Mouse (Mus musculus): ENCODE results near the gene Sirt3. TPM values are rescaled to one million over a fixed set of nuclear protein-coding genes. Genes with fewer than 3 reads are reported as not detected.

Gene Sirt3
- polyA plus RNA-seq, 1 experiment from 2014 or later: 55.8 TPM

DNA sequence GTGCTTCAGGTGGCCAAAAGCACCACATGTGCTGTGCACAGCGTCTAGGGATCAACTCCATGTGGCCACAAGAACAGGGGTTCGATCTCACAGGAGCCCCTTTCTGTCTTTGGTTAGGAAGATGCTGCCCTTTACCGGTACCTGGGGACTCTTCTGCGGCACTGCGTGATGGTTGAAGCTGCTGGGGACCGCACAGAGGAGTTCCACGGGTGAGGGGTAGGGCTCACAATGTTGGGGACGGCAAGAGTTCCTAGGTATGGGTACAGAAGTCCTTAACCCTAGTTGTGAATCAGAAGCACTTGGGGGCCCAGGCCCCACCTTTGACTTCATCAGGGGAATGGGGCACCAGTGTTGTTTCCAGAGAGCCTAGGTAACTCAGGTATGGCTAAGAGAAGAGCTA, 23.4 kb downstream of the Sirt3 start:
- Histone ChIP-seq H3K4me3 (peak overlapping the region; percentile 97), H3K27ac (no peak overlapping the region), H3K27me3 (no peaks in the 10 kb centered on the region), H3K4me2 (peak overlapping the region; percentile 95), H3K9ac (peak overlapping the region; percentile 95; the same call in 1 of the 2 replicates), H3K9me3 (replicated peaks) (no peaks in the 10 kb centered on the region), H3K4me1 (replicated peaks) (peaks cover 32% of the 10 kb centered on the region), H3K36me3 (peaks cover 55% of the 10 kb centered on the region)
- ATAC-seq (replicated peaks; ENCODE audit: insufficient number of reproducible peaks, insufficient read depth, low FRiP score, low read depth): no peak
- 90% methylated on average over 8 of the region's 8 CpGs for WGBS

DNA sequence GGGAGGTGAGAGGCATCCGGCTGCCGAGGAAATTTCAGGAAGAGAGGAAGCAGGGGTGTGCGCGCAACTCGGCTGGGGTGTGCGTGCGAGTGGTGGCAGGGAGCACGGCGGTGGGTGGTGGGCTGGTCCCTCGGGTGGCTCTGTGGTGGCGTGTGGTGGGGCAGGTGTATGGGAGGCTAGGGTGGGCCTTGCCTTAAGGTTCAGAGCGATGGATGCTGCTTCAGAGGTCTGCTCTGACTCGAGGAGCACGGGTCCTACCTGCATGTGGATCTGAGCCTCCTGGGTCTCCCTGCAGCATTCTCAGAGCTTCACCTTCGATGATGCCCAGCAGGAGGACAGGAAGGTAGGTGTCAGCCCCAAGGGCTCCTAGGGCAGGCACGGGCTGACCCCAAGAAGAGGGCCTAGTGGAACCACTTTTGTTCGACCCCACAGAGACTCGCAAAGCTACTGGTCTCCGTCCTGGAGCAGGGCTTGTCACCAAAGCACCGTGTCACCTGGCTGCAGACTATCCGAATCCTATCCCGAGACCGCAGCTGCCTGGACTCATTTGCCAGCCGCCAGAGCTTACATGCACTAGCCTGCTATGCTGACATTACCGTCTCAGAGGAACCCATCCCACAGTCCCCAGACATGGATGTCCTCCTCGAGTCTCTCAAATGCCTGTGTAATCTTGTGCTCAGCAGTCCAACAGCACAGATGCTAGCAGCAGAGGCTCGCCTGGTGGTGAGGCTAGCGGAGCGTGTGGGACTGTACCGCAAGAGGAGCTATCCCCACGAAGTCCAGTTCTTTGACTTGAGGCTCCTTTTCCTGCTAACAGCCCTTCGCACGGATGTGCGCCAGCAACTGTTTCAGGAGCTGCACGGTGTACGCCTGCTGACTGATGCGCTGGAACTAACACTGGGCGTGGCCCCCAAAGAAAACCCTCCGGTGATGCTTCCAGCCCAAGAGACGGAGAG, 24.3 kb downstream of the Sirt3 start, which contains the start of gene Bet1l:
Gene Bet1l (minus strand): TSS at position 28 of the 956 bp plus-strand sequence.
- H3K27ac ChIP-seq: peak within 1 kb of the TSS; percentile 95
- H3K9ac ChIP-seq: peak within 1 kb of the TSS; percentile 95
- H3K4me2 ChIP-seq: peak within 1 kb of the TSS; percentile 95
- 28% methylated on average over 40 of the region's 40 CpGs for WGBS
- no peaks in the 10 kb centered on the region for H3K9me3 ChIP-seq (replicated peaks)
- no peaks in the 10 kb centered on the region for H3K27me3 ChIP-seq
- peaks cover 55% of the 10 kb centered on the region for H3K36me3 ChIP-seq
- ATAC-seq (replicated peaks; ENCODE audit: insufficient number of reproducible peaks, insufficient read depth, low FRiP score, low read depth): 0 out of 2 replicates have a peak, but pooled peaks have one; percentile 4
- H3K4me3 ChIP-seq: peak within 1 kb of the TSS; percentile 97
- H3K4me1 ChIP-seq (replicated peaks): peaks cover 32% of the 10 kb centered on the region

DNA sequence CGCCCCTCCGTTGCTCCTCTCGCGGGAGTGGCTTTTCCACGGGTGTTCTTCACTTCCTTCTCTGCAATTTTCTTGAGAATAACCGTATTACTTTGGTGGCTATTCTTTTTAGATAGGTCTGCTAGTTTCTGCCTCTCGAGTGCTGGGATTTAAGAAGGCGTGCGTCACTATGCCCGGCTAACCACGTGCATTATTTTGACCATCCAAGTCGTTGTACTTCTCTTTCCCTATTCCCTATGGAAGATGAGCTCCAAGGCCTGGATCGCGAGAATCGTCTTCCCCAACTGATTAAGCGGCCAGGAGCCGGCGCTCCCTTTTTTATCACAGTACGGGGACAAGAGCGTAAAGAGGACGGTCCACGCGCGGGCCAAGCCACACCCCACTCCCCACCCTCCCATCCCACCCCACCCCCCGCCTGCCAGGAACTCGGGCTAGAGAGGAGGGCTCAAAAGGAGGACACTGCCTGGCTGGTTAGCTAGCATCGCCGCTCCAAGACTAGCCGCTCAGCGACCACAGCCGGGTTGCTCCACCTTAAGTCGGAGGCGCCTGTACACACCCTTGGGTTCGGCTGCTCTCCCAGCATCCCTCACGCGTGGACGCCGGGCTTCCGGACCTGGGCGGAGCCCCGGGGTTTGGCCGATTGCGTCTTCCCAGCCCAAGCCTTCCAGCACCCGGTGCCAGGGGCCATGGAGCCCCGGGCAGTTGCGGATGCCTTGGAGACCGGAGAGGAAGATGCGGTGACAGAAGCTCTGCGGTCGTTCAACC, 25.1 kb downstream of the Sirt3 start, which contains the start of gene Ric8a:
Gene Ric8a (plus strand): TSS at position 173 of the 765 bp plus-strand sequence.
- H3K27ac ChIP-seq: peak within 1 kb of the TSS; percentile 95
- under 1% methylated on average over 50 of the region's 50 CpGs for WGBS
- peak within 1 kb of the TSS; percentile 95 for H3K4me2 ChIP-seq
- H3K9ac ChIP-seq: peak within 1 kb of the TSS; percentile 95
- no peaks in the 10 kb centered on the region for H3K9me3 ChIP-seq (replicated peaks)
- H3K36me3 ChIP-seq: peaks cover 55% of the 10 kb centered on the region
- peak within 1 kb of the TSS; percentile 97 for H3K4me3 ChIP-seq
- H3K27me3 ChIP-seq: no peaks in the 10 kb centered on the region
- H3K4me1 ChIP-seq (replicated peaks): peaks cover 32% of the 10 kb centered on the region
- peak; percentile 82 for ATAC-seq (replicated peaks; ENCODE audit: insufficient number of reproducible peaks, insufficient read depth, low FRiP score, low read depth)

DNA sequence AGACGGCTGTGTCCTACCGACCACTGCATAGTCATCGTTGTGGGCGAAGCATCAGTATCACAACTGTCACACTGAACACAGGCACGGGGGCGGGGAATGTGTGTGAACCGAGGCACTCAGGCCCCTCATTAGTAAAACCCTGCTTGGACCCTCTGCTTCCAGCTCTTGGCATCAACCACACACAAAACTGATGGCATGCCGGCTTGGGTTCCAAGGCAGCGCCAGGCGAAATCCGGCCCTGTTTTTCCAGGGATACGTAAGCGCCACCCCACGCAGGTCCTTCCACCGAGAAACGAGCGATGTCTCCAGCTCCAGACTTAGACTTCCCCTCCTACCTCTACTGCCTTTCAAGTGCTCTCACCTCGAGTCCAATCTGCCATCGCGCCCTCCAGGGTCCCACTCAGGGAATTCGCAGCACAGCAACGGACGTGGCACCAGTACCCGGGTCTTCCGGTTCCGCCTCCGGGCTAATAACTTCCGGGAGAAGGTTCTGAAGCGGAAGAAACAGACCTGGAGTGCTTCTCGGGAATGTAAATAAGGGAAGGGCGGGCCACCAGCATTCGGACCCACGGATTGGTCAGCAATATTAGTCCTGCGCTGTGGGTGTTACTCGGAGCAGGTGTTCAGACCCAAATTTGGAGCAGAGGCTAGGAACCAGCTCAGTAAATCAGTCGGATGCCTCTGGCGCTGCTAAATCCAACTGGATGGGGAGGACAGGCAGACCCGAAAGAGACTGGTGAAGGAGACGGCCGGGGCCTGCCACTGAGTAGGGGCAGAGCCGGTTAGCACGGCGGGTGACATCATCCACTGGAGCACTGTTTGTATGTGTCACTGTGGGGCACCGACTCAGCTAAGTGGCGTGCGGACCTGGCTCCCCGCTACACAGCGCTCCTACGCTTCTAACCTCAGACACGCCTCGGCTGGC, 26.0 kb downstream of the Sirt3 start, which contains the start of gene Gm45785:
Gene Gm45785 (minus strand): TSS at position 472 of the 925 bp plus-strand sequence.
- WGBS: under 1% methylated on average over 51 of the region's 51 CpGs
- H3K9ac ChIP-seq: peak within 1 kb of the TSS; percentile 95
- peak within 1 kb of the TSS; percentile 97 for H3K4me3 ChIP-seq
- peak; percentile 78 for ATAC-seq (replicated peaks; ENCODE audit: insufficient number of reproducible peaks, insufficient read depth, low FRiP score, low read depth)
- H3K27me3 ChIP-seq: no peaks in the 10 kb centered on the region
- H3K4me1 ChIP-seq (replicated peaks): peaks cover 32% of the 10 kb centered on the region
- peaks cover 53% of the 10 kb centered on the region for H3K36me3 ChIP-seq
- no peaks in the 10 kb centered on the region for H3K9me3 ChIP-seq (replicated peaks)
- peak within 1 kb of the TSS; percentile 95 for H3K27ac ChIP-seq
- peak within 1 kb of the TSS; percentile 95 for H3K4me2 ChIP-seq

DNA sequence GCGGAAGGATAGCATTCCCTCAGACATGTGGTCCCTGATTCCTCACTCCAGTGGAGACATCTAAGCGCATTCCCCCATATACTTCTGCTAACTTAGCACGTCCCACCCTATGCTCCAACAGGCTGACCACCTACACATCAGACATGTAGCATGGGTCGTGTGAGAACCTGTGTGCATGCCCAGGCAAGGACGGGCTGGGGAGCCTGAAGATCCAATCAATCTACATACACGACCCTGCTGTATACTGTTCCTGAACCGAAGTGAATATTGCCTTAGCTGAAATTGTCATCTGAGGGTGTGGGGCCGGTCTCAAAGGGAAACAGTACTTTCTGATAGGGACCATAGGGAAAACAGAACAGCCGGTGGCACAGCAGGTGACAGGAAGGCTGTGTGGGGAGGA, 26.9 kb downstream of the Sirt3 start:
- peak overlapping the region; percentile 97 for H3K4me3 ChIP-seq
- no peaks in the 10 kb centered on the region for H3K9me3 ChIP-seq (replicated peaks)
- peak overlapping the region; percentile 95 for H3K9ac ChIP-seq
- no peak for ATAC-seq (replicated peaks; ENCODE audit: insufficient number of reproducible peaks, insufficient read depth, low FRiP score, low read depth)
- H3K27ac ChIP-seq: peak overlapping the region; percentile 95; the same call in 1 of the 2 replicates
- WGBS: 70% methylated on average over 9 of the region's 9 CpGs
- peak overlapping the region; percentile 95 for H3K4me2 ChIP-seq
- H3K27me3 ChIP-seq: no peaks in the 10 kb centered on the region
- H3K4me1 ChIP-seq (replicated peaks): peaks cover 32% of the 10 kb centered on the region
- H3K36me3 ChIP-seq: peaks cover 45% of the 10 kb centered on the region

DNA sequence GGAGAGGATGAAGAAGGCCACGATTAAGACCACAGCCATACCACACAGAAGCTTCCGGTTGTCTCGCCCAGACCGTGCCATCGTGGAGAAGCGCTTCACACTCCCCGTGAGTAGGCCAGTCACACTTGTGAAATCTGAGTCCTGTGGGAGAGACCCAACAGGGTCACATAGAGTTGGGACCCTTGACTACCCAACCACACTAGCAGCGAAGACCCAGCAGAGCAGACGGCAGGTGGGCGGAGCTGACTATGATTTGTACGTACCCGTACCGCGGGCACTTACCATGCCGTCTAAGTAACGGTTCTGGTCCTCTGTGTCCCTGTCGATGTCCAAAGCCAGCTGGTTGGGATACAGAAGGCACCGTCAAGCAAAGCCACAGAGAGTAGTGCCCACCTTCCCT, 27.6 kb downstream of the Sirt3 start:
- no peak for ATAC-seq (replicated peaks; ENCODE audit: insufficient number of reproducible peaks, insufficient read depth, low FRiP score, low read depth)
- no peak overlapping the region for H3K27ac ChIP-seq
- H3K4me1 ChIP-seq (replicated peaks): peaks cover 29% of the 10 kb centered on the region
- no peak overlapping the region for H3K4me2 ChIP-seq
- 89% methylated on average over 18 of the region's 18 CpGs for WGBS
- H3K9me3 ChIP-seq (replicated peaks): no peaks in the 10 kb centered on the region
- no peak overlapping the region for H3K9ac ChIP-seq
- H3K4me3 ChIP-seq: no peak overlapping the region; the same call in 1 of the 2 replicates
- peaks cover 38% of the 10 kb centered on the region for H3K36me3 ChIP-seq
- no peaks in the 10 kb centered on the region for H3K27me3 ChIP-seq

DNA sequence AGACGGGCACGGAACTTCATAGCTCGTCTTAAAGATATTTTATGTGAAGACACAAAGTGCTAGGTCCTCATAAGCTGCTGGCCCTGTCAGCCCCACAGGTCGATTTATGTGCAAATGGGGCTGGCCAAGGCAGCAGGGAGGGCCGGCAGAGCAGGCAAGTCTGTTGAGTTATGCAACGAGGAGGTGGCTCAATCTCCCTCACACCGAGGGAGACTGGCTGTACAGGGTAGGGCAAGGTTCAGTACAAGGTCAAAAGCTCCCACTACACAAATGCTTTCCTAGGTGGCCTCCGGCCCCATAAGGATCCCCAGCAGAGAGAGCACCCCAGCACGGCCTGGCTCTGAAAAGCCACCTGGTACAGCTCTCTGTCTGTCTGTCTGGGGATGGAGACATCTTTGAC, 28.7 kb downstream of the Sirt3 start:
- no peak for ATAC-seq (replicated peaks; ENCODE audit: insufficient number of reproducible peaks, insufficient read depth, low FRiP score, low read depth)
- H3K36me3 ChIP-seq: peaks cover 32% of the 10 kb centered on the region
- H3K4me3 ChIP-seq: no peak overlapping the region
- WGBS: 81% methylated on average over 9 of the region's 9 CpGs
- no peaks in the 10 kb centered on the region for H3K9me3 ChIP-seq (replicated peaks)
- H3K27ac ChIP-seq: no peak overlapping the region
- H3K4me2 ChIP-seq: no peak overlapping the region
- no peaks in the 10 kb centered on the region for H3K27me3 ChIP-seq
- H3K9ac ChIP-seq: no peak overlapping the region
- H3K4me1 ChIP-seq (replicated peaks): peaks cover 20% of the 10 kb centered on the region

DNA sequence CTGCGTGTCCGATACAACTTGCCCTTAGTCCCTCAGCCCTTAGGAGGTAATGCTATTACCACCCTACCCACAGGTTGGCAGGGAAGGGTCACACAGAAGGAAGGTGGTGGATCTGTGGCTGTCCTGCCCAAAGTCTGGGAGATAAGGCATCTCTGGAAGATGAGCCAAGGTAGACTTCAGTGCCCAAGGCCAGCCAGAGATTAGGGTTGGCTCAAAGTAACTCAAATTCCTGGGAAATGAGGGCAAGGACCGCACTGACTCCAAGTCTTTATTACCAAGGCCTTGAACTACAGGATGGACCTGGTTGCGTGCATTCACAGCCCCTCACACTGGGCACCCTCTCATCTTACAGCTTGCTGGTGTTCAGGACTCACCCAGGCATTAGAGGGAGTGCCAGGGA, 30.2 kb downstream of the Sirt3 start:
- Histone ChIP-seq H3K4me1 (replicated peaks) (peaks cover 19% of the 10 kb centered on the region), H3K9me3 (replicated peaks) (no peaks in the 10 kb centered on the region), H3K4me2 (no peak overlapping the region), H3K27ac (no peak overlapping the region), H3K9ac (no peak overlapping the region), H3K36me3 (peaks cover 32% of the 10 kb centered on the region), H3K4me3 (no peak overlapping the region), H3K27me3 (no peaks in the 10 kb centered on the region)
- ATAC-seq (replicated peaks; ENCODE audit: insufficient number of reproducible peaks, insufficient read depth, low FRiP score, low read depth): no peak
- WGBS: 96% methylated on average over 4 of the region's 4 CpGs

DNA sequence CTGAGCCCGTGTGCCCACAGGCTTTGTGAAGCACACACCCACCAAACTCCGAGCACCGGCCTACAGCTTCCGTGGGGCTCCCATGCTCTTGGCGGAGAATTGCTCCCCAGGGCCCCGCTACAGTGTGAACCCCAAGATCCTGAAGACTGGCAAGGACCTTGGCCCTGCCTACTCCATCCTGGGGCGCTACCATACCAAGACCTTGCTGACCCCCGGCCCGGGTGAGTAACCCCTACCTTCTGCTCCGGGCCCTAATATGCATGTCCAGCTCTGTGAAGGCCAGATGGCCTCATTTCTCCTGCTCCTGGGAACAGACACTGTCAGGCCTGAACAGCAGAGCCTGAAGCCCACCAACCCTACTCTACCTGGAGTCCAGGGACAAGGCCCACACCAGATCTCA, 33.5 kb downstream of the Sirt3 start:
- Histone ChIP-seq H3K27ac (no peak overlapping the region), H3K36me3 (peaks cover 22% of the 10 kb centered on the region), H3K4me2 (no peak overlapping the region), H3K27me3 (peaks cover 11% of the 10 kb centered on the region), H3K9me3 (replicated peaks) (no peaks in the 10 kb centered on the region), H3K4me3 (no peak overlapping the region), H3K9ac (no peak overlapping the region), H3K4me1 (replicated peaks) (peaks cover 12% of the 10 kb centered on the region)
- 92% methylated on average over 10 of the region's 10 CpGs for WGBS
- ATAC-seq (replicated peaks; ENCODE audit: insufficient number of reproducible peaks, insufficient read depth, low FRiP score, low read depth): no peak

DNA sequence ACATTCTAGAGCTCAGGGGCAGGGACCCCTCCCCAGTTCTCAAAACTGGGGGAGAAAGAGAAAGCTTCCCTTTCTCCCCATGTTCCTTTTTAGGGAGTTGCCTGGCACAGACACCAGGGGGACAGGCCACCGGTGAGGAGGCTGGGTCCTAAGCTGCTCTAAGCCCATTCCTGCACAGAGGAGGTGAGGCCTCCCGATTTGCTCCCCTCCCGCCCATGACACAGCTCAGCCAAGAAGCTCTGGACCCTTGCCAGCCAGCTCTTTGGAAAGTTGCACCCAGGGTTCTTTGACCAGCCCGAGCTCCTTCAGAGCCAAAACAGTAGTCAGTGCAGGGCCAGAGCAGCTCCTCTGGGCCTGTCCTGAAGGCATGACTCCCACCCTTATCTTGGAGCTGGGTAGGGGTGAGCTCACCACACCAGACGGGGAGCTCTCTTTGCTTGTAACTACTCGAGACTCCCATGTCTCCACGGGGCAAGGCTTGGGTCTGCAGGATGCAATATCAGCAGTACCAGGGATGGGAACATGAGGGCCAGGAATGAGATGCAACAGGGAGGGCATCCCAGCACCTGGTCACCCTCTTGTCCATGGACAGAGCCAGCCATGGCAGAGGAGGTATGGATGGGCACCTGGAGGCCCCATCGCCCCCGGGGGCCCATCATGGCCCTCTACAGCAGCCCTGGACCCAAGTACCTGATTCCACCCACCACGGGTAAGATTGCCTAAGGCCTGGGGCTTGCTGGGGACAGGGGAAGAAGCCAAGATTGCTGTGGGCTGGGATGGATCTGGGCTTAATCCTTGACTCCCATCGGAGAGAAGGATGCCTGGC, 34.1 kb downstream of the Sirt3 start, which contains the start of gene Odf3:
Gene Odf3 (plus strand): TSS at position 51 of the 826 bp plus-strand sequence.
- H3K27me3 ChIP-seq: peaks cover 17% of the 10 kb centered on the region
- H3K9ac ChIP-seq: no peak within 1 kb of the TSS
- no peaks in the 10 kb centered on the region for H3K9me3 ChIP-seq (replicated peaks)
- WGBS: 52% methylated on average over 11 of the region's 11 CpGs
- H3K27ac ChIP-seq: 0 out of 2 replicates have a peak within 1 kb of the TSS, but pooled peaks have one; percentile 12
- H3K4me2 ChIP-seq: no peak within 1 kb of the TSS
- peaks cover 16% of the 10 kb centered on the region for H3K36me3 ChIP-seq
- no peak within 1 kb of the TSS for H3K4me3 ChIP-seq
- H3K4me1 ChIP-seq (replicated peaks): peaks cover 12% of the 10 kb centered on the region
- no peak for ATAC-seq (replicated peaks; ENCODE audit: insufficient number of reproducible peaks, insufficient read depth, low FRiP score, low read depth)

Measured in heart, embryonic 15.5 days (tissue).